Mouse (Mus musculus): Measurements from ENCODE around the gene Pex7.

DNA sequence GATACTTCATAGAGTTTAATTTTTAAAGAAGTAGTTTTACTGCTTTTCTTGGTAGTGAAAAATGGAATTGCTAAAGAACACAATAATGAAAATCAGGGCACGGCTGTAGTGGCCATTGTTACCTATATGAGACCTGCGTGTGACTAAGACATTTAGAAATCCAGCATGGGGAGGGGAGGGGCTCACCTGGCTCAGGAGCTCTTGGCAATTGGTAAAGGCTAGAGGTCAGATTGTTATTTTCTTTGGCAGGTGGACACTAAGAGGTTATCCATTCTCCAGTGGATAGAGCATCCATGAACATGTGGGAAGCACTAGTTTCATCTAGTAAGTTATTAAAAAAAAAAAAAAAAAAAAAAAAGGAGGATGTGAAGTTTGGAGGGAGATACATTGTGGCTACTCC lies 16.8 kb upstream of the Pex7 start:
- no peak for TF ChIP-seq POLR2A (IDR thresholded peaks at IDR 0.05; ENCODE audit: borderline replicate concordance, low read depth, low read length)
- TF ChIP-seq CTCF (IDR thresholded peaks at IDR 0.05; ENCODE audit: low read depth, low read length), result no peak
